Mouse (Mus musculus) embryonic facial prominence, embryonic 11.5 days (tissue): ENCODE measurements around the gene Olfr338. TPM values are rescaled to one million over a fixed set of nuclear protein-coding genes. Genes with fewer than 3 reads are reported as not detected.
"Not testable (repeated sequence)": the region's sequence is repeated elsewhere in the genome, so short reads cannot be mapped to it uniquely, and the experiment has no call there.

Experiments used
- ATAC-seq: fragments of 200-750 bp; cut with Nextera tagmentation; replicated peaks from 2 replicates; pipeline ENCODE4 v1.8.0; 2017; ENCODE audit warnings: low read depth; ENCODE audit not compliant: insufficient number of reproducible peaks, low FRiP score, low TSS enrichment
- DNase-seq: peaks from one replicate; pipeline ENCODE4 v3.0.0-alpha.2; 2015; ENCODE audit warnings: low spot score
- H3K27ac ChIP-seq: fragments of 300-500 bp; sonication (generic); replicated peaks from 2 replicates; pipeline ENCODE4 v1.5.1; 2014; ENCODE audit warnings: mild to moderate bottlenecking, low read depth, low read length, control low read depth
- H3K27me3 ChIP-seq: fragments of 300-500 bp; sonication (generic); 2 replicates; pipeline ENCODE4 v1.6.1; 2014; ENCODE audit warnings: mild to moderate bottlenecking, low read length, moderate library complexity, mixed read lengths; ENCODE audit not compliant: control insufficient read depth, insufficient read depth
- H3K36me3 ChIP-seq: fragments of 300-500 bp; sonication (generic); replicated peaks from 2 replicates; pipeline ENCODE4 v1.6.1; 2014; ENCODE audit warnings: low read depth, mild to moderate bottlenecking, low read length, moderate library complexity, mixed read lengths; ENCODE audit not compliant: control insufficient read depth, insufficient read depth
- H3K4me1 ChIP-seq: fragments of 300-500 bp; sonication (generic); 2 replicates; pipeline ENCODE4 v1.6.1; 2014; ENCODE audit warnings: low read length, mixed read lengths; ENCODE audit not compliant: control insufficient read depth, insufficient read depth
- H3K4me2 ChIP-seq: fragments of 300-500 bp; sonication (generic); 2 replicates; pipeline ENCODE4 v1.6.1; 2014; ENCODE audit warnings: low read depth, mild to moderate bottlenecking, control low read depth, low read length, moderate library complexity
- H3K4me3 ChIP-seq: fragments of 300-500 bp; sonication (generic); 2 replicates; pipeline ENCODE4 v1.5.1; 2014; ENCODE audit warnings: low read depth, low read length, control low read depth
- H3K9ac ChIP-seq: fragments of 300-500 bp; sonication (generic); replicated peaks from 2 replicates; pipeline ENCODE4 v1.6.1; 2014; ENCODE audit warnings: mild to moderate bottlenecking, control low read depth, low read length
- H3K9me3 ChIP-seq: fragments of 300-500 bp; sonication (generic); replicated peaks from 2 replicates; pipeline ENCODE4 v1.6.1; 2016; ENCODE audit warnings: mild to moderate bottlenecking, low read length, inconsistent platforms, mixed read lengths; ENCODE audit not compliant: control insufficient read depth
- WGBS: fragments of 180-500 bp; shearing (Covaris S2); extraction: QIAGEN DNeasy Blood & Tissue Kit; methylation state at CpG from one replicate; pipeline ENCODE4 v1.1.7; 2014; 5-methylcytosine and 5-hydroxymethylcytosine counted together
- polyA plus RNA-seq: library from polyadenylated mRNA; unstranded; fragments of >200 nt; fragmentation: Nextera tagmentation; extraction: Ambion mirVana; gene quantifications from 2 replicates; pipeline ENCODE4 v1.2.1, GENCODE M21; 2014

Gene Olfr338
- polyA plus RNA-seq = not detected in 2 replicates

DNA sequence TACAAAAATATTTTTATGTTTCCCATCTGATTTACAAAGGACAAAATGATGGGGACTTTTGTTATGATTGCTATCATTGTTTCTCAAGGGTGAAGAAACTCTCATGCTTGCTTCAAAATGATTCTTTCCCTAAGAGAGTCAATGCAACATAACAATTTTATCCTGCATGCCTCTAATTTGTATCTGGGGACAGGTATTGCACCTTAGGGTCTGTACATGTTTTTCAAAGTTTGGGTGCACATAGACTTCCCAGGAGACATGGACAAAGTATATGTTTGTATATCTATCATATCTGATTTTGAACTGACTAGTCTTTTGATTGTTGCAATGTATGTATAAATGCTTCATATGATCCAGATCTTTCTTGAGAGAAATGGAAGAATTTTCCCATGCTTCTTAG is at the start of gene Olfr338:
Olfr338 (plus strand) TSS at position 301 of the 400 bp plus-strand sequence.
- Histone ChIP-seq H3K9ac (no peak within 1 kb of the TSS), H3K9me3 (no peaks in the 10 kb centered on the region), H3K4me2 (no peak within 1 kb of the TSS), H3K36me3 (no peaks in the 10 kb centered on the region), H3K4me1 (no peaks in the 10 kb centered on the region), H3K27ac (no peak within 1 kb of the TSS), H3K27me3 (no peaks in the 10 kb centered on the region), H3K4me3 (no peak within 1 kb of the TSS)
- DNase-seq (no peak), ATAC-seq (no peak)

DNA sequence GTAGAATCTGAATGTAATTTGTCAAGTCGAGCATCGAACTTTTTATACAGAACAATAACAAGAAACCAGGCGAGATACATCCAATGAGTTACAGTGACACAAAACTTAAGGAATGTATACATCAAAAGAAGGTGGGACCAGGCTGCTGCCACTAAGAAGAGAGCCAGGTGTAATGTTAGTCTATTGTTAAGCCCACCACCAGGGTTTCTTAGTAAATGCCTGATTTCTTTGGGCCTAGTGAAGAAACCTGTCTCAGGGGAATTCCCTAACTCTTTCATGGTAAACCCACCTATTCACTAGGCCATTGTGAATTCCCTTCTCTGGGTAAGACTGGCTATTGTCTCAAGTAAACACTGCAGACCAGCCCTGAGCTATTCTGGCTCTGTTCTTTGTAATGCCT is 41.9 kb downstream of the Olfr338 start:
- WGBS = 87% methylated on average over 3 of the region's 3 CpGs

DNA sequence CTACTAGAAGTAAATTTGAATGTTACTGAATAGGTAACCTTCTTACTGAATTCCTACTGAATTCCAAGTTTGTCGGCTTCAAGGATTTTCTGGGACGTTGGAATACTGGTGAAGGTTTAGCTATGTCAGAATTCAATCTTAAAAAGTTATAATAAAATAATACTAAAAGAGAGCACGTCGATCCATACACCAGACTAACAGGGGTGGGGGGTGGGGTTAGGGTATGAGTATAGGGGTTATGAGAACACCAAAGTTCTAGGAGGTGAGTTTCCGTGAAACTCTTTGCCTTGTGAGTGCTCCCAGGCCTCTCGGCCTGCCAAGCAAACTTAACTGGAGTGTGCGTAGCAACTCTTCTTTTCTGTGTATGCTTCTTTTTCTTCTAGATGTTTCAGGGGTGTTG is 42.3 kb downstream of the Olfr338 start:
- not testable (repeated sequence) for H3K36me3 ChIP-seq, H3K27ac ChIP-seq, H3K4me2 ChIP-seq, H3K27me3 ChIP-seq, DNase-seq, H3K9me3 ChIP-seq, ATAC-seq, H3K4me1 ChIP-seq, H3K4me3 ChIP-seq, H3K9ac ChIP-seq
- 84% methylated on average over 7 of the region's 7 CpGs for WGBS

More for the DNA sequence above, 41.9 kb downstream of the Olfr338 start:
- H3K27me3 ChIP-seq, ATAC-seq, H3K4me3 ChIP-seq, DNase-seq, H3K9me3 ChIP-seq, H3K9ac ChIP-seq, H3K4me2 ChIP-seq, H3K4me1 ChIP-seq, H3K36me3 ChIP-seq, H3K27ac ChIP-seq: not testable (repeated sequence)

DNA sequence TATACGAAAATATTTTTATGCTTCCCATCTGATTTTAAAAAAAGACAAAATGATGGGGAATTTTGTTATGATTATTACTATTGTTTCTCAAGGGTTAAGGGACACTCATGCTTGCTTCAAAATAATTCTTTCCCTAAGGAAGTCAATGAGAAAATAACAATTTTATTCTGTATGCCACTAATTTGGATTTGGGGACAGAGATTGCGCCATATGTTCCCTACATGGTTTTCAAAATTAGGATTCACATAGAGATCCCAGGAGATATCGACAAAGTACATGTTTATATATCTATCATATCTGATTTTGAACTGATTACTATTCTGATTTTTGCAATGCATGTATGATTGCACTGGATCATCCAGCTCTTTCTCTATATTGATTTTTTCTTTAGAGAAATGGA is 45.3 kb downstream of the Olfr338 start, which contains the start of gene Olfr339:
Olfr339 (plus strand) TSS at position 301 of the 400 bp plus-strand sequence.
- 85% methylated on average over 3 of the region's 3 CpGs for WGBS
- H3K36me3 ChIP-seq = no peaks in the 10 kb centered on the region
- no peaks in the 10 kb centered on the region for H3K27me3 ChIP-seq
- no peaks in the 10 kb centered on the region for H3K4me1 ChIP-seq
- no peak within 1 kb of the TSS for H3K9ac ChIP-seq
- ATAC-seq (no peak), DNase-seq (no peak)
- no peak within 1 kb of the TSS for H3K4me2 ChIP-seq
- no peak within 1 kb of the TSS for H3K27ac ChIP-seq
- H3K4me3 ChIP-seq = no peak within 1 kb of the TSS
- no peaks in the 10 kb centered on the region for H3K9me3 ChIP-seq

Other genes starting within 250 kb of the Olfr338 start
- 33.8 and 39.3 TPM in 2 replicates for gene Mrrf, start 237.1 kb upstream of the Olfr338 start, polyA plus RNA-seq
- gene Rbm18, start 236.7 kb upstream of the Olfr338 start, polyA plus RNA-seq = 109 and 114 TPM in 2 replicates
- gene Ptgs1, start 143.1 kb upstream of the Olfr338 start, polyA plus RNA-seq = 5.7 and 6.5 TPM in 2 replicates
- not detected in 2 replicates for gene Olfr339, start 45.4 kb downstream of the Olfr338 start, polyA plus RNA-seq
- not detected in 2 replicates for gene Olfr340, start 79.1 kb downstream of the Olfr338 start, polyA plus RNA-seq
- not detected in 2 replicates for gene Olfr341, start 108.9 kb downstream of the Olfr338 start, polyA plus RNA-seq
- gene Olfr342, start 151.5 kb downstream of the Olfr338 start, polyA plus RNA-seq = not detected in 2 replicates
- not detected in 2 replicates for gene Olfr344, start 193.1 kb downstream of the Olfr338 start, polyA plus RNA-seq